Mouse (Mus musculus) liver, adult 2 months (tissue): ENCODE measurements at regions not wholly inside any gene's neighbourhood (a gene's known extent, or its start where the extent isn't known, plus 50 kb on each side); places are given as distances from the start of the nearest gene placed in this dataset.

ENCODE experiments used
- CTCF ChIP-seq: fragments of 200-500 bp; IDR thresholded peaks from 2 replicates; pipeline ENCODE4 v1.5.1; 2011; ENCODE audit warnings: low read depth, low read length, control low read depth
- POLR2A ChIP-seq: fragments of 200-500 bp; IDR thresholded peaks from 2 replicates; pipeline ENCODE4 v1.6.1; 2011; ENCODE audit warnings: low read length, control low read depth; ENCODE audit not compliant: insufficient read depth; ENCODE audit errors: extremely low read depth

- no peak for TF ChIP-seq CTCF
- TF ChIP-seq POLR2A = no peak
Observed at GRCm38 (mm10) chr1:51591886-51592285, 113.7 kb upstream of the Nabp1 start.
